Mouse (Mus musculus) c-Kit-positive CD71-negative TER-119-negative erythroid progenitor cells, embryonic 14.5 days (primary cell): ENCODE data around the gene Pard3.

Experiments used
- DNase-seq: peaks from one replicate; pipeline ENCODE4 v3.0.0-alpha.2; 2013; ENCODE audit warnings: low read depth

Gene Pard3

GRCm38 (mm10) chr8:127087434-127087833 lies 23.7 kb downstream of the Pard3 start:
- DNase-seq, result no peak

GRCm38 (mm10) chr8:127088372-127088771 lies 24.7 kb downstream of the Pard3 start:
- no peak for DNase-seq

DNA sequence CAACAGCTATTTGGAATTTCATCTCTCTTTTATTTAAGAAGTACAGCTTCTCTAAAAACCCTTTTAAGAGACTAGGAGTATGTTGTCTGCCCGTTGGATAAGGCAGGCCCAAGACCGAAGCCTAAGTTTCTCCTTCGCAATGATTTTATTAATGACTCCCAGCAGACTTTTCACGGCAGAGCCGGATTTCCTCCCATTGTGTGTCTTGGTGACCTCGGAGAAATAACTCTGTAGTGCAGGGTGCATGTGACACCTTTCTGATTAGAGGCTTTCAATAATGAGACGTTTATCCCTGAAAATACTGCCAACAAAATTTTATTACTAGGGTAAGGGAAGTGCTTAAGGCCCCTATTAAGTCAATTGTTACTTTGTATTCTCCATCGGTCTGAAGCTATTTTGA lies 25.3 kb downstream of the Pard3 start:
- no peak for DNase-seq

- no peak for DNase-seq
Observed at GRCm38 (mm10) chr8:127090435-127090834, 26.7 kb downstream of the Pard3 start.

DNA sequence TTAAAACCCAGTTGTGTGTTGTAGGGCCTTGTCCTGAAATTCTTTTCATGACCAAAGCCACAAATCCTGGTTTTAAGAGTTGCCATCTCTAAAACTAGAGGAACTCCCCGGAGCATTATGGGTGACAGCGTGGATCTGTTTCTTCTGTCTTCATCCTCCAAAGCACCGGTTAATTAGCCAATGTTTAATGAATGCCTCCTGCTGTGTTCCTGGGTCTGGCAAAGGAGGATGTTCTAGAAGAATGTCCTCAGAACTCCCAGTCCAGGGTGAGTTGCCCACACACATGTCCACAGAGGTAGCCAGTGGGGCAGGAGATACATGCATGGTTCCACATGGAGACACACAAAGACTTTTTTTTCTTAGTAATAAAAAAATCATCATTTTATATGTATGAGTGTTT lies 28.2 kb downstream of the Pard3 start:
- DNase-seq, result no peak

DNA sequence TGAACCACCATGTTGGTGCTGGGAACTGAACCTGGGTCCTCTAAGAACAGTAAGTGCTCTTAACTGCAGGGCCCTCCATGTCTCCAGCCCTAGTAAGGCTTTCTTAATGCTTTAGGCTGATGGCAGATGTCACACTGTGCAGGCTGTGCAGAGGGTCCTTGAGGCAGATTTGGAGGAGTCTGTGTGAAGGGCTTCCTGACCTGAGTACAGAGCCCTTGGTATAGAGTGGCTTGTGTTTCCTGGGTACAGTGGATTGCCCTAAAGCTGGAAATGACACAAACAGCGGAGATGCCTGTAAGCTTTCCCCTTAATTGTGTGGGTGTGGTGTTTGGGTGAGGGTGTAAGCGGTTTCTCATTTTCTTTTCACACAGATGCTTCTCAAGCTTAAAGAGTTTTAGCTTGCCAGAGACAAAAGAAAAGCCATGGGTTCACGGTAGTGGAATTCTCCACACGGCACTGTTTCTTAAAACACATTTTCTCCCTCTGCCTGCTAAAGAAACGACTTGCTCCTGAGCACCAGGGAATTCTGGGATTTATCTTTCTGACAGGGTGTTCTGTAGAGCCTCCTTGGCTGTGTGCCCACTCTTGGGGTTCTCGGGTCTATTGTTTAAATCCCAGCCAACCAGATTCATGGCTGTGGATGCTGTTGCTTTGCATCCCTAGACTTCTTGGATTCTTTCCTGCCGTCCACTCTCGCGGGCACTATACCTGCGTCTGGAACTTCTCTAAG lies 28.9 kb downstream of the Pard3 start:
- no peak for DNase-seq

- no peak for DNase-seq
Observed at GRCm38 (mm10) chr8:127093113-127093426, 29.4 kb downstream of the Pard3 start.

DNA sequence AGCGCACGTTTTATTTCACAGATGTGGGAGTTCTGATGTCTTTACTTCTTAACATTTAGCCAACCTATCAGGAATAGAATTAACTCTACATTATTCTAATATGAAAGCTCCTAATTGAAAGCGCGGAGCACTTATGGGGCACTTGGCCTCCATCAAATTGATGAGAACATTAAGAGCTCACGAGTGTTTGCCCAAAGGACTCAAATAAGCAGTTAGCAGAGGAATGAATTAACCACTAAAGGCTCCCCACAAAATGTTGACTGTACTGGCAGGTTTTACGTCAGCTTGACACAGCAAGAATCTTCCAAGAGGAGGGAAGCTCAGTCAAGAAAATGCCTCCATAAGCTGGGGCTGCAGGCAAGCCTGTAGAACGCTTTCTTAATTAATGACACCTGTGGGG lies 32.1 kb downstream of the Pard3 start:
- DNase-seq, result no peak

DNA sequence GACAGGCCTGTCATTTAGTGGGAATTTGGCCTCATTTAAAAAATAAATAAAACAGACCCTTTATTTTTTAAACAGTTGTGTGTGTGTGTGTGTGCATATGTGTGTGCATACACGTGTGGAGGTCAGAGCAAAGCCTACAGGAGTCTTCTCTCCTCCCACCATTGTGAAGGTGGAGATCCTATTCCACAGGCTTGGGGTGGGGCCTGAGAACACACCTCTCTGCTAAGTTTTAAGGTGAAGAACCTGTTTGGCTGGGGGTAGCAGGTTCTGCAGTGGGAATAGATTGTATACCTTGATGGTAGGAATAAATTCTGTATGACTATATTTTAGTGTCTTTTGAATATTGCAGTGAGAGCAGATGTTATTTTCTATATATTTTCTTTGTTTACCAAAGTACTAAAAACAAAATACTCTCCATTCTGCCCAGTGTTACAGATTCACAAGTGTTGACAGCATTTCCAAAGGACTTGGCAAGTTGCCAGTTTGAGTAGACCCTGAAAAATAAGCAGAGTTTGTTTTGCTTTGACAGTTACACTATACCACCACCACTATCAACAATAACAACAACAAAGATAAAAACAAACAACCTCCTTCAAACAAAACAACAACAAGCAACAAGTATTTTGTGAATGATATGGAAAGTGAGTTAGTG lies 35.9 kb downstream of the Pard3 start:
- no peak for DNase-seq

DNA sequence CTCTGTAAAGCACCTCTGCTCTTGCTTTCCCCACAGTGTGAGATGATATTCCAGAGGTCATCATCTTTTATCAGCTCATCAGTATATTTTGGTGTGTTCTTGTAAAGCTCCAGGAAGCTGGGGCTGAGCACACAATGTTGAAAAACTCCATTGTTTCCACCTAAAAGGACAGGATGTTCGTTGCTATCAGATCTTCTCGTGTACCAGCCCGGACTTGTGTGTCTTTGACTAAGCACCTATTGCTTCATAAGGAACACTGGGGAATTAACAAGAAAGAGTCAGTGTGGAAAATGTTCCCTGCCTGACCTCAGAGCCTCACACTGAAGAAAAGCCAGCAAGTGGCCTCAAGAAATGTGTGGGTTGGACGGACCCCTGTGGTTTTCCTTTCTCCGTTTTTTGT lies 39.6 kb downstream of the Pard3 start:
- DNase-seq, result no peak

DNA sequence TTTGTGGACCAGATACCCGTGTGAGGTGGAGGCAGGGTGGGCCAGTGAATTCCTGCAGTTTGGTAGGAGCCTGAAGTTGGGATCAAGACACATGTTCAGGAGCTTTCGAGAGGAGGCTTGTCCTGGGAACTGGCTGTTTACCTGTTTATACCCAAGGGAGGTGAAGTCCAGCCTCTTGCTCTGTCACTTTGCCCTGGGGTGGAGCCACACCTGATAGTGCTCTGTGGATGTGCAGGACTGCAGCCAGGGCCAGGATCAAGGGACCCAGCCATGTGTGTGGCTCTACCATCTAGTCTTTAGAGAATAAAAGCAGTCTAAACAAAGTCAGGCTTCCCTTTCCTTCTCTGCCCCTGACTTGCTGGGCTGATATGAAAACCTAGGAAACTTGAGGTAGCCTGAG lies 40.9 kb downstream of the Pard3 start:
- no peak for DNase-seq

DNA sequence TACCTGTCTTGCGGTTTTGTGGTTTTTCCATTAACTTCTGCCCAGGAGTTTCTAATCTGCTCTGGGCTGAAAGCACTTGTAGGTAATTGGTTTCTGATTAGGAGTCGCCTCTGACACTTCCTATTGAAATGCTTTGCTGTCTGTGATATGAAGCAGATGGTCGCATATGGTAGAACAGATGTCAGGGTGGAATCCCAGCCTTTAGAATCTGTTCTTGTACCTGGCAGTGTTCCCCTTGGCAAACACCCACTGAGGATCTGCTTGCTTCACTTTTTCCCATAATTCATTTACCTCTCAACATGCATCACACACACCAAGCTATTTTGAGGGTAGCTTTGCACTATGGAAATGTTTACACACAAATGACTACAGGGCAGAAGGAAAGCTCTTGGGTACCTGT lies 44.2 kb downstream of the Pard3 start:
- no peak for DNase-seq

DNA sequence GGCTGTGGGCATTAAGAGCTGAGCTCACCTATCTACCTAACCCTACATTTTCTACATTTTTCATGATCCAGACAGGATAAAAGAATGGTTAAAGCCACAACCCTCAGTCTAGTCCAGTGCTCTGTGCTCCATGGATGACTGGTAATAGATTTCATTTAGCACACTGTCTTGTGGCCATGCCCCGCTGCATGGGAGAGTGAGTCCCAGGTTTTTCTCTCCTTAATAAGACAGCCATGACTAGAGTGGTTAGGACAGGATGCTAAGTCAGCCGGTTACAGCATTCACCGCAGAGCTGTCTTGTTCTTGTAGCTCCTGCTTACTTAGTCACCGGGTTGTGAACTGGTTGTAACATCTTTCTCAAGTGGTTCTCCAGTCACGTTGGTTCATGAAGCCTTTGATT lies 49.5 kb downstream of the Pard3 start:
- no peak for DNase-seq

GRCm38 (mm10) chr8:127115837-127116236 lies 52.1 kb downstream of the Pard3 start:
- DNase-seq, result no peak

GRCm38 (mm10) chr8:127118373-127118861 lies 54.7 kb downstream of the Pard3 start:
- no peak for DNase-seq

GRCm38 (mm10) chr8:127123391-127123790 lies 59.7 kb downstream of the Pard3 start:
- no peak for DNase-seq

- DNase-seq, result no peak
Observed at GRCm38 (mm10) chr8:127124795-127125194, 61.1 kb downstream of the Pard3 start.

DNA sequence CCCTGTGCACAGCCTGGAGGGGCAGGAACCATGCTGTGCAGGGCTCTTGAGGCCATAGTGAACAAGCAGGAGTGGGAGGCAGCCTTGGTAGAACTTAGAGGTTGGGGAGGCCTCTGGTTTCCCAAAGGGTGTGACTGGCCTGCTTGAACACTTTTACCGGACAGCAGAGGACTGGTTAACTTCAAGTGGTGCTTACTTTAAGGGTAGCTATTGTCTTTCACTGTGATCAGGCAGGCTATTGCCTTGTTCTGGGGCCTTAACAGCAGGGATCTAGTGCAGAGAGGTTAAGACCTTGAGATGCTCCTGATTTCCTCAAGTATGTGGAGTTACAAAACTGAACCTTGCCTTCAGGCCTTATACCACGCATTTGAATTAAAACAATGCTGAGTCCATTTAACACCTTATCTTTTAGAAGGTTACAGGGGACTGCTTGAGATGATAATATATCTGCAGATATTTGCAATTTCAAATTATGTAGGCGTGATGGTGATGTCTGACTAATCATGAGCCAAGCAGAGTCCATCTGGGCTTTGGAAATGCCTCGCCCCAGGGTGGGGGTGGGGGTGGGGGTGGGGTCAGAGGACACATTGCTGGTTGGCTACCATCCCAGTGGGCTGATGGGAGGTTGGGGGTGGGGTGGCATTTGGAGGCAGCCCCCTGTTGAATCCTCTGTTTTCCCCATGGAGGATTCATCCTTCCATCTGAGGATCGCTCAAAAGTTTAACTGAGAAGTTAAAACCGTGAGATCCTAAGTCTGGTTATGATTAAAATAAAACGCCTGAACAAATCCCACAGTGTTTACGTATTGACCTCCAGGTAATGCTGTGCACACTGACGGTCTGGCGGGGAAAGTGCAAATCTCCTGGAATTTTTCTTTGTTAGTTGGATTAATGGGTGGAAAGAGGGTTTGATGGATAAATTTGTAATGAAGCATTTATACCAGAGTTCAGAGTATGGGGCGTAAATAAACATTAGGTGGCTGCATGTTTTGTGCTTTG lies 62.3 kb downstream of the Pard3 start:
- DNase-seq, result no peak

DNA sequence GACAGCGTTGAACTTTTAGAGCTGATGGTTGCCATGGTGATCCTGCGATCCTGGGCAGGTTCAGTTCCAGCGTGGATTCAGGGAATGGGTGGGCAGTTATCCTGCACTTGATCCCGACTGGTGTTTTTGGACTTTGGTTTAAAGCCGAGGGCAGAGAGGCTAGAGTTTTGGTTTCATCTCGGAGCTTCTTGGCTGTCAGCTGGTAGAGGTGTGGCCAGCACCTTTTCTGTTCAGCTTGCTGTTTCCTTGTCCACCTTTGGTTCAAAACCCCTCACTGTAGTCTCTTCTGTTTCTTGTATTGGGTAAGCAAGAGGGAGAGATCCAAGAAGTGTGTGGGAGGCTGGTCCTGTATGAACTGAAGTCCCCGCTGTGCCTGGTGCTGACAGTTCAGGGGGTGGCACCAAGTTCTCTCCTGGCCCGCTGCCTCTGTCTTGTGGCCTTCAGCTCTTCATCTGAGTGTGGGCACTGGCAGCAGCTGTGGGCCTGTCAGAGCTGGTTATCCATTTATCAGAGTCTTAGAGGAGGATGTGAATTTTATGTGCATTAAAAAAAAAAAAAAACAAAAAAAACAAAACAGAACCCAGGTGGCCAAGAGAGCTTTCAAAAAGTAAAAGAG lies 65.2 kb downstream of the Pard3 start:
- DNase-seq, result no peak

- DNase-seq, result no peak
Observed at GRCm38 (mm10) chr8:127134327-127134726, 70.6 kb downstream of the Pard3 start.

GRCm38 (mm10) chr8:127136201-127136600 lies 72.5 kb downstream of the Pard3 start:
- no peak for DNase-seq

GRCm38 (mm10) chr8:127136781-127137180 lies 73.1 kb downstream of the Pard3 start:
- no peak for DNase-seq
